Mouse (Mus musculus) lung, embryonic 14.5 days (tissue): ENCODE measurements around the gene Tmem165. TPM values are rescaled to one million over a fixed set of nuclear protein-coding genes. Genes with fewer than 3 reads are reported as not detected.

ENCODE experiments used
- ATAC-seq: fragments of 200-750 bp; cut with Nextera tagmentation; 2 replicates; pipeline ENCODE4 v1.8.0; 2017; ENCODE audit warnings: mild to moderate bottlenecking, moderate TSS enrichment, moderate library complexity; ENCODE audit not compliant: insufficient read depth
- DNase-seq: peaks from one replicate; pipeline ENCODE4 v3.0.0-alpha.2; 2015
- H3K27ac ChIP-seq: fragments of 300-500 bp; sonication (generic); 2 replicates; pipeline ENCODE4 v1.5.1; 2014; ENCODE audit warnings: low read depth, mild to moderate bottlenecking, moderate library complexity
- H3K27me3 ChIP-seq: fragments of 300-500 bp; sonication (generic); 2 replicates; pipeline ENCODE4 v1.6.1; 2014; ENCODE audit warnings: low read length, control low read depth; ENCODE audit not compliant: insufficient read depth
- H3K36me3 ChIP-seq: fragments of 300-500 bp; sonication (generic); 2 replicates; pipeline ENCODE4 v1.6.1; 2014; ENCODE audit warnings: control low read depth; ENCODE audit not compliant: insufficient read depth
- H3K4me1 ChIP-seq: fragments of 300-500 bp; sonication (generic); 2 replicates; pipeline ENCODE4 v1.6.1; 2014; ENCODE audit warnings: antibody characterized with exemption, control low read depth; ENCODE audit not compliant: insufficient read depth
- H3K4me2 ChIP-seq: fragments of 300-500 bp; sonication (generic); 2 replicates; pipeline ENCODE4 v1.6.1; 2014; ENCODE audit warnings: mild to moderate bottlenecking
- H3K4me3 ChIP-seq: fragments of 300-500 bp; sonication (generic); 2 replicates; pipeline ENCODE4 v1.5.1; 2014; ENCODE audit warnings: low read depth, low read length
- H3K9ac ChIP-seq: fragments of 300-500 bp; sonication (generic); 2 replicates; pipeline ENCODE4 v1.6.1; 2014
- H3K9me3 ChIP-seq: fragments of 300-500 bp; sonication (generic); 2 replicates; pipeline ENCODE4 v1.6.1; 2016; ENCODE audit warnings: low read depth, low read length, control low read depth
- CTCF ChIP-seq: IDR thresholded peaks from 2 replicates; pipeline ENCODE4 v1.5.1; 2016; ENCODE audit warnings: antibody characterized with exemption, low read depth
- WGBS: fragments of 180-500 bp; shearing (Covaris S2); extraction: QIAGEN DNeasy Blood & Tissue Kit; methylation state at CpG from one replicate; pipeline ENCODE4 v1.1.7; 2014; 5-methylcytosine and 5-hydroxymethylcytosine counted together
- polyA plus RNA-seq: library from polyadenylated mRNA; unstranded; fragments of >200 nt; fragmentation: Nextera tagmentation; extraction: Ambion mirVana; gene quantifications from 2 replicates; pipeline ENCODE4 v1.2.1, GENCODE M21; 2014

The Tmem165 gene
- polyA plus RNA-seq, result 133 and 137 TPM in 2 replicates

DNA sequence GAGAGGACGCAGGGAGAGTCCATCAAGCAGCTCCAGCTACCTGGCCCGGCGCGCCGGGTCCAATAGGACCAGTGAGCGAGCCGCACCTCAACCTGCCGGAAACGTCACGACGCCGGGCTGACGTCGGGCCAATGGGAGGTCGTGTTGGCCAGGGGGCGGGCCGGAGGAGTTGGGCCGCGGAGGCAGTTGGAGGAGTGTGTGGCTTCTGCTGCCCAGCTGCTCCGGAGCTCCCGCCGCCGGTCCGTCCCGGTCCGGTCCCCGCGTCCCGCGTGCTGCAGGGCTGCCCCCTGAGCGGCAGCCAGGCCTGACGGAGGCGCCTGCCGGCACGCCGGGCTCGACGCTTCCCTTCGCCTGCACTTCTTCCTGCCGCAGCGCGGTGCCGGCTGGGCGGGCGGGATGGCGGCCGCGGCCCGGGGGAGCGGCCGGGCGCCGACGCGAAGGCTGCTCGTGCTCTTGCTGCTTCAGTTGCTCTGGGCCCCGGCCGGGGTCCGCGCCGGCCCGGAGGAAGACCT, at the start of gene Tmem165:
Tmem165 (plus strand) TSS at position 131 of the 512 bp plus-strand sequence.
- TF ChIP-seq CTCF, result no peak
- Histone ChIP-seq H3K4me3 (peak within 1 kb of the TSS; percentile 87), H3K9me3 (no peaks in the 10 kb centered on the region), H3K27ac (peak within 1 kb of the TSS; percentile 97), H3K4me2 (peak within 1 kb of the TSS; percentile 85), H3K9ac (peak within 1 kb of the TSS; percentile 92), H3K36me3 (peaks cover 7% of the 10 kb centered on the region; the same call in 1 of the 2 replicates), H3K27me3 (no peaks in the 10 kb centered on the region), H3K4me1 (peaks cover 8% of the 10 kb centered on the region)
- DNase-seq, result peak; percentile 95
- 0% methylated on average over 55 of the region's 62 CpGs for WGBS
- peak; percentile 98 for ATAC-seq

DNA sequence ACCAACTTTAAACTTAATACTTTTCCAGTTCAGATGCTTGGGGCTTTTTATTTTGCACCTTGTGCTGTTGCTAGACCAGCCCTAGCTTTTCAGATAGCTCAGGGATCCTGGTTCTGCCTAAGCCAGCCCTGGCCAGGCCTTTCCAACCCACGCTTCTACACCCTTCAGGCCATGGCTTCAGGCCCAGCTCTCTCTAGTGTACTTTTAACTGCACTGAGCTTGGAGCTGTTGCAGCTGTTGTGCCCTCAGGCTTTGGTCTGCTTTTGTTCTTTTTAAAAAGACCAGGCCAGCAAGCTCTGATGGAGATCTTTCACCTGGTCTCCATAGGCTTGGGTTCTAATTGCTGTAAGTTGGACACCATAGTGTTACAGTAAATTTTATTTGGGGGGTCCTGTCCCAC, 48.0 kb upstream of the Tmem165 start:
- TF ChIP-seq CTCF, result no peak

DNA sequence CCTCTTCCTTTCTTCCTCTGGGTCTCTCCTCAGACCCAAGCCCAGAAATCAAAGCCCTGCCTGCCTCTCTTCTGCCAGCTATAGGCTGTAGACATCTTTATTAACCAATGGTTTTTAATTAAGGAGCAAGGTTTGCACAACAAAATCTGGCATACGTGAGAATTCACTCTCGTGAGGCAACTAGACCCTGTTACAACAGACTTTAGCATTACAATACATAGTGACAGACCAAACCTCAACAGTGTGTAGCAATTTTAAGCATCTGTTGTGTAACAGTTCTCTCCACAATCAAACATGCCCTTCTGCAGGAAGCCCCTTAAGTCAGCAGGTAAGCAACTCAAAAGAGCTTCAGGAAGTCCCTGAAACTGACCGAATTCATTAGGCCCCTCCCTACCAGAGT, 47.4 kb upstream of the Tmem165 start:
- peaks cover 5% of the 10 kb centered on the region; the same call in 1 of the 2 replicates for H3K4me1 ChIP-seq
- WGBS, result 91% methylated on average over 3 of the region's 3 CpGs
- ATAC-seq (no peak), DNase-seq (no peak)
- no peak for TF ChIP-seq CTCF
- H3K4me2 ChIP-seq, result no peak overlapping the region
- H3K9ac ChIP-seq, result no peak overlapping the region
- H3K9me3 ChIP-seq, result no peaks in the 10 kb centered on the region
- H3K4me3 ChIP-seq, result no peak overlapping the region
- no peaks in the 10 kb centered on the region for H3K36me3 ChIP-seq
- H3K27me3 ChIP-seq, result no peaks in the 10 kb centered on the region
- H3K27ac ChIP-seq, result 0 out of 2 replicates have a peak overlapping the region, but pooled peaks have one; percentile 2

More for the DNA sequence above, 48.0 kb upstream of the Tmem165 start:
- H3K4me3 ChIP-seq, result no peak overlapping the region
- ATAC-seq, result no peak
- no peaks in the 10 kb centered on the region for H3K9me3 ChIP-seq
- H3K36me3 ChIP-seq, result no peaks in the 10 kb centered on the region
- 58% methylated on average over 1 of the region's 1 CpGs for WGBS
- H3K27me3 ChIP-seq, result no peaks in the 10 kb centered on the region
- H3K4me2 ChIP-seq, result no peak overlapping the region
- no peak overlapping the region for H3K9ac ChIP-seq
- peaks cover 5% of the 10 kb centered on the region; the same call in 1 of the 2 replicates for H3K4me1 ChIP-seq
- 0 out of 2 replicates have a peak overlapping the region, but pooled peaks have one; percentile 2 for H3K27ac ChIP-seq
- peak; percentile 62 for DNase-seq

DNA sequence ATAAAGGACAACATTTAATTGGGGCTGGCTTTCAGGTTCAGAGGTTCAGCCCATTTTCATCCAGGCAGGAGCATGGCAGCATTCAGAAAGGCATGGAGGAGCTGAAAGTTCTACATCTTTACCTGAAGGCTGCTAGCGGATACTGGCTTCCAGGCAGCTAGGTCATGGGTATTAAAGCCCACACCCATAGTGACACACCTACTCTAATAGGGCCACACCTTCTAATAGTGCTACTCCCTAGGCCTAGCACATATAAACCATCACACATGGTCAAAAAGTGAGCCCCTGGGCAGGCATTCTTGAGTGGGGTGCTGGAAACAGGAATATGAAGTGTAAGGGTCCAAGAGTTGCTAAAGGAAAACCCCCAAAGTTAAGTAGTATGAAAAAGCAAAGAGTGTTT, 46.1 kb upstream of the Tmem165 start:
- Histone ChIP-seq H3K27ac (no peak overlapping the region), H3K9me3 (no peaks in the 10 kb centered on the region), H3K4me3 (no peak overlapping the region), H3K4me1 (peaks cover 5% of the 10 kb centered on the region; the same call in 1 of the 2 replicates), H3K9ac (no peak overlapping the region), H3K36me3 (no peaks in the 10 kb centered on the region), H3K4me2 (no peak overlapping the region), H3K27me3 (no peaks in the 10 kb centered on the region)
- TF ChIP-seq CTCF, result no peak
- 100% methylated on average over 1 of the region's 1 CpGs for WGBS
- ATAC-seq (no peak), DNase-seq (no peak)

GRCm38 (mm10) chr5:76138071-76138470, 45.6 kb upstream of the Tmem165 start:
- TF ChIP-seq CTCF, result no peak
- Histone ChIP-seq H3K36me3 (no peaks in the 10 kb centered on the region), H3K9ac (no peak overlapping the region), H3K9me3 (no peaks in the 10 kb centered on the region), H3K4me1 (peaks cover 5% of the 10 kb centered on the region; the same call in 1 of the 2 replicates), H3K4me2 (no peak overlapping the region), H3K27me3 (no peaks in the 10 kb centered on the region), H3K27ac (no peak overlapping the region), H3K4me3 (no peak overlapping the region)
- ATAC-seq (no peak), DNase-seq (no peak)
- WGBS, result 79% methylated on average over 1 of the region's 1 CpGs

DNA sequence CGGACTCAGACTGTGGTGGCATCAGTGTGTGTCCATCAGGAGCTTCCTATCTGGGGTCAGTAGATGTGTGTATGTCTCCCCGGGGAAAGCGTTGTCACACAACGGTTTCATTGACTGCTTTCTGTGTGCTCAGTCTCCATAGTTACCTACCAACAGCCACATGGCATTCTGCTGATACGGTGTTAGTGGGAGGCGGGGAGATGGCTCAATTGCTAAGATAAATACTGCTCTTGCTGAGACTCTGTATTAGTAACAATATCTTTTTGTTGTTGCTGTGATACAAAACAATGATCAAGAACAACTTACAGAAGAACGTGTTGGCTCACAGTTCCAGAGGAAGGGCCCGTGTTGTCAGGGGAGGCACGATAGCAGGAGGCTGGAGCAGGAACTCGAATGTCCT, 45.2 kb upstream of the Tmem165 start:
- Histone ChIP-seq H3K27me3 (no peaks in the 10 kb centered on the region), H3K4me3 (no peak overlapping the region), H3K9ac (no peak overlapping the region), H3K9me3 (no peaks in the 10 kb centered on the region), H3K4me2 (no peak overlapping the region), H3K27ac (no peak overlapping the region), H3K4me1 (peaks cover 5% of the 10 kb centered on the region; the same call in 1 of the 2 replicates), H3K36me3 (no peaks in the 10 kb centered on the region)
- TF ChIP-seq CTCF, result no peak
- WGBS, result 71% methylated on average over 10 of the region's 10 CpGs
- no peak for DNase-seq
- ATAC-seq, result no peak

GRCm38 (mm10) chr5:76139171-76139671, 44.5 kb upstream of the Tmem165 start:
- 36% methylated on average over 7 of the region's 7 CpGs for WGBS
- Histone ChIP-seq H3K27me3 (no peaks in the 10 kb centered on the region), H3K9ac (peak overlapping the region; percentile 83), H3K4me1 (peaks cover 5% of the 10 kb centered on the region; the same call in 1 of the 2 replicates), H3K4me3 (peak overlapping the region; percentile 64), H3K36me3 (no peaks in the 10 kb centered on the region), H3K4me2 (peak overlapping the region; percentile 75), H3K27ac (peak overlapping the region; percentile 99; the same call in 1 of the 2 replicates), H3K9me3 (no peaks in the 10 kb centered on the region)
- TF ChIP-seq CTCF, result no peak
- DNase-seq (no peak), ATAC-seq (no peak)
